Mouse (Mus musculus) embryonic facial prominence, embryonic 13.5 days (tissue): ENCODE results near the gene Vsnl1. TPM values are rescaled to one million over a fixed set of nuclear protein-coding genes. Genes with fewer than 3 reads are reported as not detected.

Experiments
- ATAC-seq: fragments of 200-750 bp; cut with Nextera tagmentation; 2 replicates; pipeline ENCODE4 v1.8.0; 2017; ENCODE audit warnings: low read depth; ENCODE audit not compliant: insufficient number of reproducible peaks, insufficient read depth, low FRiP score, low TSS enrichment
- H3K27ac ChIP-seq: fragments of 300-500 bp; sonication (generic); 2 replicates; pipeline ENCODE4 v1.5.1; 2015; ENCODE audit warnings: moderate library complexity, mild to moderate bottlenecking, inconsistent platforms
- H3K27me3 ChIP-seq: fragments of 300-500 bp; sonication (generic); 2 replicates; pipeline ENCODE4 v1.6.1; 2015; ENCODE audit warnings: mild to moderate bottlenecking, inconsistent platforms
- H3K36me3 ChIP-seq: fragments of 300-500 bp; sonication (generic); 2 replicates; pipeline ENCODE4 v1.6.1; 2015; ENCODE audit warnings: mild to moderate bottlenecking, inconsistent platforms
- H3K4me1 ChIP-seq: fragments of 300-500 bp; sonication (generic); 2 replicates; pipeline ENCODE4 v1.6.1; 2015; ENCODE audit warnings: inconsistent platforms
- H3K4me2 ChIP-seq: fragments of 300-500 bp; sonication (generic); 2 replicates; pipeline ENCODE4 v1.6.1; 2015; ENCODE audit warnings: moderate library complexity, mild to moderate bottlenecking, inconsistent platforms
- H3K4me3 ChIP-seq: fragments of 300-500 bp; sonication (generic); 2 replicates; pipeline ENCODE4 v1.5.1; 2015; ENCODE audit warnings: mild to moderate bottlenecking, inconsistent platforms
- H3K9ac ChIP-seq: fragments of 300-500 bp; sonication (generic); 2 replicates; pipeline ENCODE4 v1.6.1; 2015; ENCODE audit warnings: mild to moderate bottlenecking, inconsistent platforms
- H3K9me3 ChIP-seq: fragments of 300-500 bp; sonication (generic); 2 replicates; pipeline ENCODE4 v1.6.1; 2016; ENCODE audit warnings: inconsistent platforms
- WGBS: fragments of 180-500 bp; shearing (Covaris S2); methylation state at CpG from one replicate; pipeline ENCODE4 v1.1.7; 2015; ENCODE audit warnings: mixed read lengths; 5-methylcytosine and 5-hydroxymethylcytosine counted together
- polyA plus RNA-seq: library from polyadenylated mRNA; unstranded; fragments of >200 nt; fragmentation: Nextera tagmentation; extraction: Ambion mirVana; gene quantifications from 2 replicates; pipeline ENCODE4 v1.2.1, GENCODE M21; 2015

The Vsnl1 gene
- polyA plus RNA-seq, 1 experiment from 2014 or later = 2.9 TPM

DNA sequence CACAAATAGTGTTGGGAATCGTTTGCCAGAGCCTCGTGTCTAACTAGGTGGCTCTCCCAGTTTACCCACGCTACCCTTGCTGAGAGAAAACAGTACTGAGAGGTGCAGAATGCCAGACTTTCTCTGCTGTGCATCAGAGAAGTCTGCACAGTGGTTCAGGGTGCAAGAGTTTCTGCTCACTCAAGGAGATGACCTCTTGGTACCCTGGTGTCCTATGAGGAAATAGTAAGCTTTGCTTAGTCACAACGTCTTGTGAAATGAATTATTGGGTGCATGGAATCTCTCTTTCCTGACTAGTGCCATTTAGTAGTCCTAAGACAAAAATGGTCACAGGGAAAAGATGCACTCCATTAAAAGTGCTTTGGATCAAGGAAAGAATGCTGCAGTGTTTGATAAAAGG lies 111.9 kb downstream of the Vsnl1 start:
- no peak for ATAC-seq
- Histone ChIP-seq H3K4me1 (no peaks in the 10 kb centered on the region), H3K9me3 (no peaks in the 10 kb centered on the region), H3K36me3 (no peaks in the 10 kb centered on the region), H3K4me3 (no peak overlapping the region), H3K4me2 (no peak overlapping the region), H3K27ac (no peak overlapping the region), H3K9ac (no peak overlapping the region), H3K27me3 (no peaks in the 10 kb centered on the region)
- 68% methylated on average over 4 of the region's 4 CpGs for WGBS

DNA sequence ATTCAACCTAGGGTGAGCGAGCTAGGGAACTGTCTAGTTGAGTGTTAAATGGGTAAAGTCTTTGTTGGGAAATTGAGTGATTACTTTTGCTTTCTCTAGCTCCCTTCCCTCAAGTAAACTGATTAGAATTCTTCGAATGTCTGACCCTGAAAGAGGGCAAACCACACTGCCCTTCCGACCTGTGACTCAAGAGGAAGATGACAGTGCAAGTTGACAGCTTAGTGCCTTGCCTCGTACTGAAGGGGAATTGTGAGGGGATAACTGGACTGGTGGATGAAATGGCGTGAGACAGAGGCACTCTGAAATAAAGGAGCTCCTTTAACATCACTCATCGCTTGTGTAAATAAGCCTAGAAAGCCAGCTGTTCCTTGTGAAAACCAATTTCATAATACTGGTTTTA lies 118.7 kb downstream of the Vsnl1 start:
- ATAC-seq = no peak
- Histone ChIP-seq H3K9ac (no peak overlapping the region), H3K36me3 (peaks cover 40% of the 10 kb centered on the region), H3K27me3 (no peaks in the 10 kb centered on the region), H3K4me1 (no peaks in the 10 kb centered on the region), H3K4me3 (no peak overlapping the region), H3K4me2 (no peak overlapping the region), H3K27ac (no peak overlapping the region), H3K9me3 (no peaks in the 10 kb centered on the region)
- 68% methylated on average over 6 of the region's 6 CpGs for WGBS

DNA sequence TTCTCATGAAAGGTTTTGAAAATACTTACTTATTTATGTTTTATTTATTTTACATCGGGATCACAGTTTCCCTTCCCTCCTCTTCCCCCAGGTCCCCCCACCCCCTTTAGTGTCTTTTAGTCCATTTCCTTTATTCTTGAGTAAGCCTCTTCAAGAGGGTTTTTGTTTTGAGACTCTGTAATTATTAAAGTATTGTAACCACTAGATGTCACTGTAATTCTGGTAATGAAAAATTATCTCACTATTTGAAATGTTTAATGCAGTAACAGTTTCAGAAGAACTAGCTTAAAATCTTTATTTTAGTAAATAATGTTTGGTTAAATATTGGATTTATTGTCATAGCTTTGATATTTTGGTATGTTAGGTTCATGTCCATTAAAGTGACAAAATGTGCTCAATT lies 122.6 kb downstream of the Vsnl1 start:
- Histone ChIP-seq H3K4me1 (no peaks in the 10 kb centered on the region), H3K4me2 (no peak overlapping the region), H3K9me3 (no peaks in the 10 kb centered on the region), H3K4me3 (no peak overlapping the region), H3K9ac (no peak overlapping the region), H3K27ac (no peak overlapping the region), H3K36me3 (peaks cover 50% of the 10 kb centered on the region), H3K27me3 (no peaks in the 10 kb centered on the region)
- WGBS = 78% methylated on average over 1 of the region's 1 CpGs
- no peak for ATAC-seq

DNA sequence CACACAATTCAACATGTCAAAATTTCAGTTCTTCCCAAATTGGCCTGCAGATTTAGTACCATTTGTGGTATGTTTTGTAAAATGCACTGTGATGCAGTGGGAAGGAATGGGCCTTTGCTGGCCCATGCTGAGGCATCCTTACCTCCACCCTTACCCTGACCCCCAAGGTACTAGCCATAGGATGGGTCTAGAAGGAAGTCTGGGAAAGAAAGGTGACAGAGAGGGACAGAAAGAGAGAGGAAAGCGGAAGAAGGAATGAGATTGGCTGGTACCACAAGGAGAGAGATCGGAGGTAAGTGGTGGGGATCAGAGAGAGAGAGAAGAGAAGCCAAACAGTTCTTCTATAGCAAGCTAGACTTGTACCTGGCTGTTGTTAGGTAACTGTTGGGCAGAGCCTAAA lies 125.3 kb downstream of the Vsnl1 start:
- no peaks in the 10 kb centered on the region for H3K9me3 ChIP-seq
- H3K36me3 ChIP-seq = peaks cover 51% of the 10 kb centered on the region
- ATAC-seq = no peak
- no peak overlapping the region for H3K9ac ChIP-seq
- H3K4me2 ChIP-seq = no peak overlapping the region
- no peaks in the 10 kb centered on the region for H3K27me3 ChIP-seq
- 98% methylated on average over 2 of the region's 2 CpGs for WGBS
- H3K4me1 ChIP-seq = no peaks in the 10 kb centered on the region
- H3K4me3 ChIP-seq = no peak overlapping the region
- H3K27ac ChIP-seq = no peak overlapping the region

DNA sequence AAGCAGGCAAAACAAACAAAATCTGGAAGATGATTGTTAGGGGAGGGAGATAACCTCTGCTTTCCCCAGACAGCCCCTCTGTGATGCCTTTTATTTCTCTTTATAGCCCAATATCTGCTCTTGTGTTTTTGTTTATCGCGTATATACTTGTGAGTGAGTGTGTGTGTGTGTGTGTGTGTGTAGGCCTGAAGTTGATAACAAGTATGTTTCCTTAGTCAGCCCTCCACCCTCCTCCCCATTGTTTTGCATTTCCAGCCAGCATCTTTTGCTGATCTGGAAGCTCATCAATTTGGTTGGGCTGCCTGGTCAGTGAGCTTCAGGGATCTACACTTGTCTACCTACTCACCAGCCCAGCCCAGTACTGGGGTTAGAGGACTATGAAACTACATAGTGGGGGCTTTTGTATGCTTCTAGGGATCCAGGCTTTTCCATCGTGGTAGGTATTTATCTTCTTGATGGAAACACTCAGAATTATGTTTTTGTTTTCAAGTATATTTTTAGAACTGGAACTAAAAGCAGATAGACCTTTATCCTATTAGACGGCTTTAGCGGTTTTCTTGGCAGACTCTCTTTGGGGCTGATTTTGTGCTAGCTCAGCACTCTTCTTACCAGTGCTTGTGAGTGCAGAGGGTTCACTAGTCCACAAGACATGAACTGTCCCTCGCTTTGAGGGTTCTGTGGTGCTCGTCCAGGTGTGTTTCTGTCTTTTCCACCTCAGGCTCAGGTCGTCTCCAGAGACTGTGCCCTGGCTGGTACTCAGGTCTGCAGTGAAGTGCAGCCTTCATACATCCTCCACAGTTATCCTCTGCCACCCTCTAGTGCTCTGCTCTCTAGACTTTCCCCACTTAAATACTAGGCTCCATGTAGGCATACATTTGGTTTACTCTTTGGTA lies 129.4 kb downstream of the Vsnl1 start:
- Histone ChIP-seq H3K27me3 (no peaks in the 10 kb centered on the region), H3K4me2 (no peak overlapping the region), H3K36me3 (peaks cover 62% of the 10 kb centered on the region), H3K4me1 (no peaks in the 10 kb centered on the region), H3K27ac (no peak overlapping the region), H3K9me3 (no peaks in the 10 kb centered on the region), H3K4me3 (no peak overlapping the region), H3K9ac (no peak overlapping the region)
- no peak for ATAC-seq
- whole genome bisulfite sequencing = 89% methylated on average over 8 of the region's 8 CpGs

DNA sequence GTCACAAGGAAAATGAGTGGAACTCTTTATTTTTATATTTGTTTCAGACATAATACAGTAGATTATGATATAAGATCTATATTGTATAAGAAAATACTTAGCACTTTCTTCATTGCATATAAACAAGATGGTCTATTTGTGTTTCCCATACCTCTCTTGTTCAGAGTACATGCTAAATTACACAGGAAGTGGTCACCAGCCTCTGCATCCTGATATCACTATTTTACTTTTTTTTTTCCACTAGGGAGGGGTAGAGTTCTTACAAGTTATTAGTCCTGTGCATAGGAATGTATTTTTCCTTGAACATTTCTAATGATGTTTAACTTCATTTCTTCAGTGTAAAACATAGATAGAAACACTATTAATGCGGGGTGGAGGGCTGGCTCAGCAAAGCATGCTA lies 135.6 kb downstream of the Vsnl1 start:
- H3K9ac ChIP-seq = no peak overlapping the region
- H3K27me3 ChIP-seq = no peaks in the 10 kb centered on the region
- WGBS = 91% methylated on average over 1 of the region's 1 CpGs
- no peak for ATAC-seq
- H3K27ac ChIP-seq = no peak overlapping the region
- H3K36me3 ChIP-seq = peaks cover 64% of the 10 kb centered on the region
- H3K4me3 ChIP-seq = no peak overlapping the region
- no peak overlapping the region for H3K4me2 ChIP-seq
- H3K4me1 ChIP-seq = no peaks in the 10 kb centered on the region
- no peaks in the 10 kb centered on the region for H3K9me3 ChIP-seq

DNA sequence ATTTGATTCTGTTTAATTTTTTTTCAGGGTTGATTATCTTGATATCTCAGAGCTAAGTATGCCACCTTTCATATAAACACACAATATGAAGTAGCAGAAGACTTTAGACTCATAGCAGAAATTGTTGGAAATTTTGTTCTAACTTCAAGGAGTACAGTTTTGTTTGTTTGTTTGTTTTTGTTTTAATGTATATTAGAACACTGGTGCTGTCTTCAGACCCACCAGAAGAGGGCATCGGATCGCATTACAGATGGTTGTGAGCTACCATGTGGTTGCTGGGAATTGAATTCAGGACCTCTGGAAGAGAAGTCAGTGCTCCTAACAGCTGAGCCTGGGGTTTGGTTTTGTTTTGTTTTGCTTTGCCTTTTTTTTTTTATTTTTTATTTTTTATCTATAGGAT lies 150.0 kb downstream of the Vsnl1 start:
- H3K27me3 ChIP-seq = no peaks in the 10 kb centered on the region
- H3K36me3 ChIP-seq = peaks cover 72% of the 10 kb centered on the region
- no peaks in the 10 kb centered on the region for H3K9me3 ChIP-seq
- 95% methylated on average over 2 of the region's 2 CpGs for WGBS
- no peak overlapping the region for H3K9ac ChIP-seq
- H3K4me2 ChIP-seq = no peak overlapping the region
- H3K4me1 ChIP-seq = no peaks in the 10 kb centered on the region
- no peak for ATAC-seq
- no peak overlapping the region for H3K27ac ChIP-seq
- no peak overlapping the region for H3K4me3 ChIP-seq

DNA sequence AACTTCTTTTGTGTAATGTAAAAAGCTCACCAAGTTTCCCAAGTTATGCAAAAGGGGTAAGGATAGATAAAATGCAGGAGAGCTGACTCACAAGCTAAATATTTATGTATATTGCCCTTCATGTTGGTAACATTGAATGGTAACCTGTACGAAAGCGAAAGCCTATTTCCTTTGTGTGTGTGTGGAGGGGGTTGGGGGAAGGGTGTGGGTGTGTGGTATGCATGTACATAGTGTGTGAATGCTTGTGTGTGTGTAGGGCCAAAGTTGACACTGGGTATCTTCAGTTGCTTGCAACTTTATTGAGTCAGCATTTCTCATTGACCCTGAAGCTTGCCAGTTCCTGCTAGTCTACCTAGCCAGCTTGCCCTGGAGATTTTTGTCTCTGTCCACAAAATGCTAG lies 154.8 kb downstream of the Vsnl1 start:
- peaks cover 70% of the 10 kb centered on the region for H3K36me3 ChIP-seq
- WGBS = 97% methylated on average over 2 of the region's 2 CpGs
- no peak for ATAC-seq

DNA sequence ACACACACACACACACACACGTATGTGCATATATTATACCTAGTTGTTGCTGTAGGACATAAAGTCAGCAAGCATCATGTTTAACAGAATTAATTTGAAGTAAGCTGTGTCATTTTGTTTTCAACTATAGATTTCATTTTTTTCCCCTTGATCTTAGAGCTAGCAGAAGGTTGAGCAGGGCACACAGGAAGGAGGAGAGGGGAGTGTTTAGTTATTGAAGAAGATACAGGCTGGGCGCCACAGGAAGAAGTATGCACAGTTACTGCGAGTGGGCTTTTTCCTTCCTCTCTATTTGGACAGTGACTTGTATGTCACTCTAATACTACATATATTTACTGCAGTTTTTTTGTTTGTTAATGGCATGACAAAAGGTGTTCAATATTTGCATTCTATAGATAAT lies 156.5 kb downstream of the Vsnl1 start:
- Histone ChIP-seq H3K27ac (no peak overlapping the region), H3K9me3 (no peaks in the 10 kb centered on the region), H3K4me2 (no peak overlapping the region), H3K27me3 (no peaks in the 10 kb centered on the region), H3K9ac (no peak overlapping the region), H3K4me3 (no peak overlapping the region), H3K36me3 (peaks cover 55% of the 10 kb centered on the region), H3K4me1 (no peaks in the 10 kb centered on the region)
- 90% methylated on average over 3 of the region's 3 CpGs for WGBS
- no peak for ATAC-seq

More for the DNA sequence above, 154.8 kb downstream of the Vsnl1 start:
- Histone ChIP-seq H3K9me3 (no peaks in the 10 kb centered on the region), H3K4me2 (no peak overlapping the region), H3K27ac (no peak overlapping the region), H3K4me3 (no peak overlapping the region), H3K9ac (no peak overlapping the region), H3K27me3 (no peaks in the 10 kb centered on the region), H3K4me1 (no peaks in the 10 kb centered on the region)

DNA sequence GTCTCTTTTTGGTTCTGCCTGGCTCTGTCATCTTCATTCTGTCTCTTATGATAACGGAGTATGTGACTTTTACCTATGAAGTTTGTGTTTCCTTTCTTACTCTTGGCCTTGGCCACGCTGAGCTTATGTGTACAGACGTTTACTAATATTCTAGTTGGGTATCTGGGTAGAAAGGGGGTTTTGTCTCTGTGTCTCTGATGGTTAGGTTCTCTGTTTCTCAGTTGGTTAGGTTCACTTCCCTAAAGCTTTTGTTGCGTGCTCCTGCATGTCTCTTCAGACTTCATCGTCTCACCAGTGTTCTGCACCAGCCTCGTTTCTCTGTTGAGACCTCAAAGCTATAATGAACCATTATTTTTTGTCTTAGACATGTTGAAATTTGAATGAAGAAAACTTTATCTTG lies 159.2 kb downstream of the Vsnl1 start:
- H3K4me2 ChIP-seq = no peak overlapping the region
- H3K4me1 ChIP-seq = no peaks in the 10 kb centered on the region
- H3K27me3 ChIP-seq = no peaks in the 10 kb centered on the region
- WGBS = 94% methylated on average over 6 of the region's 6 CpGs
- no peak overlapping the region for H3K4me3 ChIP-seq
- no peak overlapping the region for H3K27ac ChIP-seq
- ATAC-seq = no peak
- H3K9ac ChIP-seq = no peak overlapping the region
- peaks cover 60% of the 10 kb centered on the region for H3K36me3 ChIP-seq
- no peaks in the 10 kb centered on the region for H3K9me3 ChIP-seq

DNA sequence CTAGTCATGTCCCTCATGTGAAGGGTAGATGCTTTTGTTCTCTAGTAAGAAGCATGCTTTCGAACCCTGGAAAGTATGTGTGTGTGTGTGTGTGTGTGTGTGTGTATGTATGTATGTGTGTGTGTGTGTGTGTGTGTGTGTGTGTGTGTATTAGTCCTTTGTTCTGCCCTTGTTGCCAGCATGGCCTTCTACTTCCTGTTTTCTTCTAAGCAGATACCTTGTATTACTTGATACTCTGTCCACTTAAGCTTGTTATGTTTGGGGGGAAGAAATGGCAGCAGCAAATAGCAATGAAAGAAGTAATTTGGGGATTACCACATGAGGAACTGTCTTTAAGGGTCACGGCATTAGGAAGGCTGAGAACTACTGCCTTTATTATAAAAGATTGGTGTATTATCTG lies 159.8 kb downstream of the Vsnl1 start:
- ATAC-seq = no peak

More for the DNA sequence above, 159.8 kb downstream of the Vsnl1 start:
- Histone ChIP-seq H3K4me2 (no peak overlapping the region), H3K36me3 (peaks cover 57% of the 10 kb centered on the region), H3K27me3 (no peaks in the 10 kb centered on the region), H3K9me3 (no peaks in the 10 kb centered on the region), H3K4me1 (no peaks in the 10 kb centered on the region), H3K4me3 (no peak overlapping the region), H3K9ac (no peak overlapping the region), H3K27ac (no peak overlapping the region)
- WGBS = 87% methylated on average over 2 of the region's 2 CpGs
